Mouse (Mus musculus) small intestine, adult 2 months (tissue): Measurements from ENCODE around the gene Gnaq. TPM values are rescaled to one million over a fixed set of nuclear protein-coding genes. Genes with fewer than 3 reads are reported as not detected.

Source experiments
- H3K27ac ChIP-seq: fragments of 200-500 bp; 2 replicates; pipeline ENCODE4 v1.5.1; 2012; ENCODE audit warnings: low read depth, low read length, control low read depth, inconsistent platforms; ENCODE audit not compliant: insufficient read depth
- H3K27me3 ChIP-seq: fragments of 200-500 bp; 2 replicates; pipeline ENCODE4 v1.6.1; 2012; ENCODE audit warnings: mild to moderate bottlenecking, moderate library complexity, low read length, inconsistent platforms; ENCODE audit not compliant: control insufficient read depth, insufficient read depth
- H3K36me3 ChIP-seq: fragments of 200-500 bp; 2 replicates; pipeline ENCODE4 v1.6.1; 2012; ENCODE audit warnings: mild to moderate bottlenecking, low read length, control low read depth, inconsistent platforms; ENCODE audit not compliant: control insufficient read depth, insufficient read depth
- H3K4me1 ChIP-seq: fragments of 200-500 bp; 2 replicates; pipeline ENCODE4 v1.6.1; 2012; ENCODE audit warnings: low read length, inconsistent platforms, mixed read lengths; ENCODE audit not compliant: control insufficient read depth, insufficient read depth, insufficient read length
- H3K4me3 ChIP-seq: fragments of 200-500 bp; 2 replicates; pipeline ENCODE4 v1.5.1; 2012; ENCODE audit warnings: low read depth, mild to moderate bottlenecking, control low read depth, inconsistent platforms, low read length, moderate library complexity
- CTCF ChIP-seq: fragments of 200-500 bp; IDR thresholded peaks from 2 replicates; pipeline ENCODE4 v1.5.1; 2012; ENCODE audit warnings: low read depth, mild to moderate bottlenecking, control low read depth, inconsistent platforms, low read length, moderate library complexity, mixed read lengths; ENCODE audit not compliant: insufficient replicate concordance, insufficient read length; ENCODE audit errors: extremely low read depth
- POLR2A ChIP-seq: fragments of 200-500 bp; IDR thresholded peaks from 2 replicates; pipeline ENCODE4 v1.6.1; 2012; ENCODE audit warnings: low read depth, mild to moderate bottlenecking, control low read depth, inconsistent platforms, low read length, moderate library complexity
- WGBS: fragments of 180-500 bp; shearing (Covaris S2); methylation state at CpG from one replicate; pipeline ENCODE4 v1.1.7; 2018; 5-methylcytosine and 5-hydroxymethylcytosine counted together
- polyA plus RNA-seq: library from polyadenylated mRNA; depleted of rRNA; stranded (reverse); fragments of >200 nt; gene quantifications from 2 replicates; pipeline ENCODE4 v1.2.3, GENCODE M21; 2012

The Gnaq gene
- polyA plus RNA-seq, 1 experiment: 16.1 TPM

DNA sequence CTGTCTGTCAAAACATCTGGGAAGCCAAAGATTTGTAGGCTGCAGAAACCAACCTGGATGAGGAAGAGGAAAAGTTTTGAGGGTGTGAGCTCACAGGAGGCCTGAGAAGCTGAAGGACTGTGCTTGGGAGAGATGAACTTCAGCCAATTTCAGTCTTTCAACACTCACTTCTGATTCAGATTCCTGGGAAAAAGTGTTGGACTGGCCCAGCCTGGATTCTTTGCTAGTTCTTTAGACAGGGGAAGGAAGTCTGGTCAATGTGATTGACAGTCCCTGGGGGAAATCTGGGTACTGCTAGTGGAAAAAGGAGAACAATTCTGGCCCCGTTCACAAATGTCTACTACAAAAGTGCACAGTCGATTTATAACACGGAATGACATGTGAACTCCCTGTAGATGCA is 89.9 kb downstream of the Gnaq start:
- TF ChIP-seq CTCF (no peak), POLR2A (no peak)
- H3K27me3 ChIP-seq: no peaks in the 10 kb centered on the region
- H3K27ac ChIP-seq: no peak overlapping the region
- H3K36me3 ChIP-seq: peaks cover 9% of the 10 kb centered on the region
- peaks cover 2% of the 10 kb centered on the region; the same call in 1 of the 2 replicates for H3K4me1 ChIP-seq
- WGBS: 89% methylated on average over 3 of the region's 3 CpGs
- no peak overlapping the region for H3K4me3 ChIP-seq

- TF ChIP-seq POLR2A (no peak), CTCF (no peak)
- Histone ChIP-seq H3K36me3 (peaks cover 9% of the 10 kb centered on the region), H3K27ac (no peak overlapping the region), H3K4me3 (no peak overlapping the region), H3K4me1 (peaks cover 2% of the 10 kb centered on the region; the same call in 1 of the 2 replicates), H3K27me3 (no peaks in the 10 kb centered on the region)
- WGBS: 93% methylated on average over 3 of the region's 3 CpGs
Observed at GRCm38 (mm10) chr19:16223126-16223525, 90.5 kb downstream of the Gnaq start.

DNA sequence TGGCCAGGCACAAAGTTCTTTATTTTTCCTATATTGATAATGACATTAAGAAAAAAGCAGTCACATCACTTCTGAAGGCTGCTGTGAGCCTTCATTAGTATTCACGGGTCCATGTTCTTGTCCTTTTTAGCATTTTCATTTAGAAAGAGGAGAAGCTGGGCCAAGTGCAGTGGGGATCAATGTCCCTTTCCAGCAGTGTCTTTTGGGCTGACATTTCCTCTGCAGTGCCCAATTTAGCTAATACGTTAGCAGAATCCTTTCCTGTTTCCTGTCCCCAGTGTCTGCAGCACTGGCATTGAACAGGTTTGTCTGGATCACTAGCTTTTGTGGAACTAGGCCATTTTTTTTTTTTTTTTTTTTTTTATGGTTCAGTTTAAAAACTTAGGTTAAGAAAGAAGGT is 92.2 kb downstream of the Gnaq start:
- Histone ChIP-seq H3K4me3 (no peak overlapping the region), H3K27ac (no peak overlapping the region), H3K27me3 (no peaks in the 10 kb centered on the region), H3K36me3 (peaks cover 5% of the 10 kb centered on the region; the same call in 1 of the 2 replicates), H3K4me1 (peaks cover 2% of the 10 kb centered on the region; the same call in 1 of the 2 replicates)
- TF ChIP-seq CTCF (no peak), POLR2A (no peak)
- 52% methylated on average over 2 of the region's 2 CpGs for WGBS

- peaks cover 2% of the 10 kb centered on the region; the same call in 1 of the 2 replicates for H3K4me1 ChIP-seq
- WGBS: 51% methylated on average over 1 of the region's 1 CpGs
- H3K36me3 ChIP-seq: 0 out of 2 replicates have a peak, but pooled peaks cover 1% of the 10 kb centered on the region
Observed at GRCm38 (mm10) chr19:16231584-16231983, 99.0 kb downstream of the Gnaq start.

DNA sequence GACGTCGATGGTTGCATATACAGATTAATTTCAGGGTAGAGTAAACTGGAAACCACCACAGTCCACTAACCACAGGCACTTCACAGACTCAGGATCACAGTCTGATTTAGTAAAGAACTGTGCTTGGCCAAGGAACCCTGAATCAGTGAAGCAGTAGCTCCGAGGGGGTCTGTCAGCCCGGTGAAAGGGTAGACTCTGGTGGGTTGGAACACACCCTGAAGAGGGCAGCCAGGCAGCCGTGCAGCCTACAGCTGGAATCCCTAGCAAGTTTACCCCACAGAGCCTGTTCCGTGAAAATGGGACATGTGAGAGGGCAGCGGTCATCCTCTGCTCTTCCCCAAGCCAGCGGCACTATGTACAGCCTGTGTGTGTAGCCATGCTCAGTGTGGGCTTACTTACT is 103.0 kb downstream of the Gnaq start:
- TF ChIP-seq POLR2A: no peak

More at GRCm38 (mm10) chr19:16231584-16231983, 99.0 kb downstream of the Gnaq start:
- no peak overlapping the region for H3K4me3 ChIP-seq
- H3K27me3 ChIP-seq: no peaks in the 10 kb centered on the region
- no peak for TF ChIP-seq CTCF
- TF ChIP-seq POLR2A: no peak
- H3K27ac ChIP-seq: no peak overlapping the region

DNA sequence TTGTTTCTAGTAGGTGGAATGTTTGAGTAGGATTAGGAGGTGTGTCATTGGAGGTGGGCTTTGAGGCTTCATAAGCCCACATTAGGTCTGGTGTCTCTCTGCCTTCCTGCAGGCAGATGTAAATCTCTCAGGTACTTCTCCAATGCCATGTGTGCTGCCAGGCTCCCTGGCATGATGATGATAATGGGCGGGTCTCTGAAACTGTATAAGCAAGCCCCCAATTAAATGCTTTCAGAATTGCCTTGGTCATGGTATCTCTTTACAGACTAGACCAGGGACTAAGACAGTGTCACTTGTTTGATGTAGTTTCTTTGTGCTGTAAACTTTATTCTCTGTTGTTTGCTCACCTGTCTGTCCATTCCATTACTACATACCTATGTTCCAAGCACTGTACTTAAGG is 104.4 kb downstream of the Gnaq start:
- TF ChIP-seq POLR2A (no peak), CTCF (no peak)
- WGBS: 94% methylated on average over 1 of the region's 1 CpGs
- H3K36me3 ChIP-seq: no peaks in the 10 kb centered on the region

More for the DNA sequence above, 103.0 kb downstream of the Gnaq start:
- Histone ChIP-seq H3K27me3 (no peaks in the 10 kb centered on the region), H3K4me3 (no peak overlapping the region), H3K36me3 (no peaks in the 10 kb centered on the region), H3K4me1 (peaks cover 2% of the 10 kb centered on the region; the same call in 1 of the 2 replicates), H3K27ac (no peak overlapping the region)
- 87% methylated on average over 8 of the region's 8 CpGs for WGBS

DNA sequence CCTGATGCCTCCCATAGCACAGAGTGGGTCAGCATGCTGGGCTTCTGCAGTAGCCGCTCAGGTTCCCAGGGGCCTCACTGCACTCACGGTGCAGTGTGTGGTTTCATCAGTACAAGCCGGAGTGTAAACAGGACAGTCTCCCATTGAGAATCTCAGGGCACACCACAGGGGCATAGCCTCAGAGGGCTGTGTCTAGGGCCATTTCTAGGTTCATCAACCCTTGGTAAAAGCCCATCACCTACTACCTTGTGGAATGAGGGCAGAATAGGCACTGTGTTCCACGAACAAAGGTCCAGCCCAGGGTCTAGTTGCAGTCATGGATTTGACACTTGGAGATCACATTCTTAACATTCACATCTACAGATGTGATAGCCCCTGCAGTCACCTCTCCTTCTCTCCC is 105.4 kb downstream of the Gnaq start:
- Histone ChIP-seq H3K4me3 (no peak overlapping the region), H3K36me3 (no peaks in the 10 kb centered on the region), H3K4me1 (peaks cover 2% of the 10 kb centered on the region; the same call in 1 of the 2 replicates), H3K27me3 (no peaks in the 10 kb centered on the region), H3K27ac (no peak overlapping the region)
- 76% methylated on average over 4 of the region's 4 CpGs for WGBS
- TF ChIP-seq POLR2A (no peak), CTCF (no peak)

More for the DNA sequence above, 104.4 kb downstream of the Gnaq start:
- Histone ChIP-seq H3K27me3 (no peaks in the 10 kb centered on the region), H3K27ac (no peak overlapping the region), H3K4me3 (no peak overlapping the region), H3K4me1 (peaks cover 2% of the 10 kb centered on the region; the same call in 1 of the 2 replicates)

DNA sequence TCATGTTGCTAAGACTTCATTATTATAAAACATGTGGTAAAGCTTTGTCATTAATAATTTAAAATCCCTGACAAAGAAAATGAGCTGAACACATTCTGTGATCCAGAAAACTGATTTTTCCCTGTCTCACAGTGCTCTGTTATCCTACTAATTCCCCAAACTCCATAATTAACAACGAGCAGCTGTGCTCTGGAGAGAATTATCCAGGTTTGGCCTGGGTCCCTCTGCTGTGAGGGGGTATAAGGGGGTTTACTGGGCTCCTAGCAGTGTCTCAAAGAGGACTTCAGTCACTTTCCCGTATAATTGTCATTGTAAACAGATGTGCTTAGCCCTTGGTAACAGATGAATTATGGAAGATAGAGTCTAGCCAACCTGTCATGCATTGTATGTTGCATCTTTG is 105.9 kb downstream of the Gnaq start:
- no peak for TF ChIP-seq POLR2A
- TF ChIP-seq CTCF: no peak
- Histone ChIP-seq H3K27me3 (no peaks in the 10 kb centered on the region), H3K4me3 (no peak overlapping the region), H3K36me3 (no peaks in the 10 kb centered on the region), H3K4me1 (peaks cover 2% of the 10 kb centered on the region; the same call in 1 of the 2 replicates), H3K27ac (no peak overlapping the region)
- 74% methylated on average over 2 of the region's 2 CpGs for WGBS
